Mouse (Mus musculus) bone marrow macrophage, adult 2 months (primary cell): Measurements from ENCODE around the gene Src.

Source experiments
- CTCF ChIP-seq: IDR thresholded peaks from 2 replicates; pipeline ENCODE4 v1.5.1; 2012; ENCODE audit warnings: low read depth, mild to moderate bottlenecking, low read length, moderate library complexity
- POLR2A ChIP-seq: IDR thresholded peaks from 2 replicates; pipeline ENCODE4 v1.6.1; 2012; ENCODE audit warnings: mild to moderate bottlenecking, low read depth, low read length, borderline replicate concordance

DNA sequence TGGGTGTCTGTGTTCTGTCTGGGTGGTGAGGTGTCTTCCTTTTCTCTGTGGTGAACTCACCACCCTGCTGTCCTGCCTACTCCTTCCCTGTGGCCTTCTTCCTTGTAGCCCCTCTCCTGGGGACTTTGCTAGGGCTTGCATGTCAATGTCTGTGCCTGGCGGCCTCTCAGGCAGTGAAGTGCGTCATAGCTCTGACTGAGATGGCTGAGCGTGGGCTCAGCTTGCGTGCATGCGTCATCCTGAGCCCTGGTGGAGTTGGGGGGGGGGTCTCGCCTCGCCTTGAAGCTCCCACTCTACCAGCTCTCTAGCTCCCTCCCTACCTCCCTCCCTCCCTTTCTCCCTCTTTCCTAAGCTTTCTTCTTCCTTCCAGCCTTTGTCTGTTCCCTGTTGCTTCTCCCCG is 60.4 kb downstream of the Src start:
- TF ChIP-seq CTCF, result no peak
- TF ChIP-seq POLR2A, result no peak
